Mouse (Mus musculus): ENCODE measurements around the gene Kif2a. TPM values are rescaled to one million over a fixed set of nuclear protein-coding genes. Genes with fewer than 3 reads are reported as not detected.

Gene Kif2a
- total and polyA plus RNA-seq, 3 experiments = 18.0 to 310 (median 135) TPM

DNA sequence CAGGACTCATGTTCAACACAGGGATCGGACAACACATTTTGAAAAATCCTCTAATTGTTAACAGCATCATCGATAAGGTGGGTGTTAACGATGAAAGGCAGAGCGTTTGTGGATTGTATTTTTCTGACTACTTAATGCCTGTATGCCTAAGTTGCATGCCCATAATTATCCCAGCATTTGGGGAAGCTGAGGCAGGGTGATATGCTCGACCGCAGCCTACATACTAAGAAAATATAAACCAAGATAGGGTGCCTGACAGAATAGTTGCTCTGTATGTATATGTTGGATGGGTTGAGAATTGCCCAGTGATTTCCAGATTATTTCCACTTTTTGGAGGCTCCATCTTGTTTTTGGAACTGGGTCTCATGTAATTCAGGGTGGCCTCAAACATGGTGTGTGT lies 74.3 kb downstream of the Kif2a start:
- no peaks in the 10 kb centered on the region for H3K9me3 ChIP-seq (replicated peaks; ENCODE audit: insufficient read depth, low read length)
- H3K4me3 ChIP-seq (ENCODE audit: control insufficient read depth in 1 of 2, insufficient read depth in 1 of 2, low read depth in 2 of 2, low read length in 2 of 2) = peak overlapping the region; percentile 79 to 90
- H3K27me3 ChIP-seq (ENCODE audit: control insufficient read depth in 1 of 2, insufficient read depth in 2 of 2, low read length in 2 of 2) = no peaks in the 10 kb centered on the region
- peaks cover 0 to 6% of the 10 kb centered on the region in 2 experiments; a peak in 1 of 4 replicates for H3K4me1 ChIP-seq (ENCODE audit: control insufficient read depth in 1 of 2, insufficient read depth in 2 of 2, low read length in 2 of 2)
- H3K9ac ChIP-seq (ENCODE audit: control insufficient read depth, low read depth, low read length, poor library complexity, severe bottlenecking) = peak overlapping the region; percentile 74
- peak; percentile 54 for DNase-seq (ENCODE audit: low read depth, low spot score)
- H3K79me2 ChIP-seq (ENCODE audit: control insufficient read depth, insufficient read depth, low read length, poor library complexity) = peaks cover 15% of the 10 kb centered on the region
- 0 out of 2 replicates have a peak, but pooled peaks have one; percentile 84 for TF ChIP-seq CHD1 (IDR thresholded peaks at IDR 0.05; ENCODE audit: low read depth, low read length)
- TF ChIP-seq TAL1 (IDR thresholded peaks at IDR 0.05; ENCODE audit: low read length) = peak; percentile 6; the same call in 1 of the 2 replicates
- TF ChIP-seq MXI1 (IDR thresholded peaks at IDR 0.05; ENCODE audit: low read depth, low read length) = no peak
- H3K36me3 ChIP-seq (ENCODE audit: control insufficient read depth in 1 of 2, insufficient read depth in 2 of 2, low read length in 2 of 2) = peaks cover 10 to 19% of the 10 kb centered on the region in 2 experiments
- no peak overlapping the region; the same call in 1 of the 2 replicates for H3K27ac ChIP-seq (ENCODE audit: control insufficient read depth, low read depth, low read length)

DNA sequence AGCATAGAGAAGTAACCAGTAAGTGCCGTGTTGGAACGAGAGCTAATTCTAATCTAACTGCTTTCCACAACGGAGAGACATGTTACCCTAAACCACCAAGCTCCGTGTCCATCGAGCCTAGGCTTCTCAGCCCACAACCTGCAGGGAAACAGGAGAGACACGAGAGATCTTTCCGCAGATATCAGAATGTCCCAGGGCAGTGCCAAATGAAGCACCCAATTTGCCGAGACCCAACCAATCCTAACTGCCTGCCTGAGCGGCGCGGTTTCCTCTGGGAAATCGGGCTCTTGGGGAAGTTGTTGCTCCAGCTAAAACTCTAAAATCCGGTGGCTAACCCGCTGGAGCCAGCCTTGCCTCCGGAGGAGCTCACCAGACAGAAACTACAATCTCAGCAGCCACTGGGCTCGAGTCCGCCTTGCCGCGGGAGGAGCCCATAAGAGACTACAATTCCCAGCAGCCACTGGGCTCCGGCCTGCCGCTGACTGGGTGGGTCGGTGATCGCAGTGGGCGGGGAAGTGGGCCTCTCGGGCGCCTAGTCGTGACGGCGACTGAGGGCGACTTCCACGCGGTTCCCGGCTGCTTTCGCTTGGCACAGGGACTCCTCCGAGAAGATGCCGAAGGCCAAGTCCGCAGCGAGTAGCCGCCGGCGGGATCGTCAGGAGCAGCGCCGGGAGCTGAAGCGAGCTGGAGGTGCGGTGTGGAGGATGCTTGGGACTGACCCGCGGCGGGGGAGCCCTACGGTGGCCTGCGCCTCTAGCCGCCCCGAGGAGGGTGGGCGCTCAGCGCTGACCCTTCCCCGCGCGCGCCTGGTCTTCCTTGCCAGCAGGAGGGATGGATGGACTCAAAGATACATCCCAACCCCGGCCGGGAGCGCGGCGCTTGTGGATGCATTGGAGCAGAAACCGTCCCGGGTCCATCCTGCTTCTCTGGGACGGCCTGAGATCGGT lies 75.1 kb downstream of the Kif2a start, which contains the start of gene Dimt1:
Gene Dimt1 (plus strand): TSS at position 534 of the 947 bp plus-strand sequence.
- H3K4me3 ChIP-seq (ENCODE audit: control insufficient read depth in 1 of 2, insufficient read depth in 1 of 2, low read depth in 2 of 2, low read length in 2 of 2) = peak within 1 kb of the TSS; percentile 79 to 90
- H3K27ac ChIP-seq (ENCODE audit: control insufficient read depth, low read depth, low read length) = no peak within 1 kb of the TSS; the same call in 1 of the 2 replicates
- peaks cover 10 to 19% of the 10 kb centered on the region in 2 experiments for H3K36me3 ChIP-seq (ENCODE audit: control insufficient read depth in 1 of 2, insufficient read depth in 2 of 2, low read length in 2 of 2)
- TF ChIP-seq ELF1 (IDR thresholded peaks at IDR 0.05; ENCODE audit: low read depth, low read length) (peak; percentile 67), MAZ (IDR thresholded peaks at IDR 0.05; ENCODE audit: low read depth, low read length) (no peak), POLR2A (IDR thresholded peaks at IDR 0.05; ENCODE audit: control insufficient read depth in 1 of 2, insufficient read depth in 1 of 2, low read depth in 1 of 2, low read length in 2 of 2, poor library complexity in 1 of 2) (peak; percentile 39 to 82; a peak in 3 of 4 replicates), POLR2AphosphoS2 (IDR thresholded peaks at IDR 0.05; ENCODE audit: low read length) (peak; percentile 39; the same call in 1 of the 2 replicates), GABPA (IDR thresholded peaks at IDR 0.05; ENCODE audit: low read depth, low read length) (no peak), KAT2A (conservative IDR thresholded peaks at IDR 0.05; ENCODE audit: low read depth, low read length) (peak; percentile 83), MYC (IDR thresholded peaks at IDR 0.05; ENCODE audit: low read depth, low read length) (peak; percentile 92), NELFE (IDR thresholded peaks at IDR 0.05; ENCODE audit: low read depth, low read length) (peak; percentile 75), HCFC1 (IDR thresholded peaks at IDR 0.05; ENCODE audit: low read depth, low read length) (peak; percentile 96), NRF1 (IDR thresholded peaks at IDR 0.05; ENCODE audit: insufficient read depth, low read depth, low read length, poor library complexity, severe bottlenecking) (0 out of 2 replicates have a peak, but pooled peaks have one; percentile 26), TCF12 (IDR thresholded peaks at IDR 0.05; ENCODE audit: low read depth, low read length) (0 out of 2 replicates have a peak, but pooled peaks have one; percentile 19), GATA1 (IDR thresholded peaks at IDR 0.05; ENCODE audit: low read depth, low read length) (peak; percentile 58), USF2 (IDR thresholded peaks at IDR 0.05; ENCODE audit: borderline replicate concordance in 1 of 2, insufficient read depth in 1 of 2, low read depth in 1 of 2, low read length in 2 of 2) (no peak), RCOR1 (IDR thresholded peaks at IDR 0.05; ENCODE audit: low read depth, low read length) (0 out of 2 replicates have a peak, but pooled peaks have one; percentile 17), MAX (IDR thresholded peaks at IDR 0.05; ENCODE audit: low read length) (peak; percentile 80), UBTF (IDR thresholded peaks at IDR 0.05; ENCODE audit: borderline replicate concordance, insufficient read depth, low read depth, low read length) (no peak), TBP (IDR thresholded peaks at IDR 0.05; ENCODE audit: low read depth, low read length) (no peak; the same call in 1 of the 2 replicates), MXI1 (IDR thresholded peaks at IDR 0.05; ENCODE audit: low read depth, low read length) (peak; percentile 98), SIN3A (IDR thresholded peaks at IDR 0.05; ENCODE audit: low read length) (peak; percentile 94)
- peaks cover 0 to 6% of the 10 kb centered on the region in 2 experiments; a peak in 1 of 4 replicates for H3K4me1 ChIP-seq (ENCODE audit: control insufficient read depth in 1 of 2, insufficient read depth in 2 of 2, low read length in 2 of 2)
- no peaks in the 10 kb centered on the region for H3K9me3 ChIP-seq (replicated peaks; ENCODE audit: insufficient read depth, low read length)
- DNase-seq (ENCODE audit: low read depth, low spot score) = peak; percentile 95
- H3K27me3 ChIP-seq (ENCODE audit: control insufficient read depth in 1 of 2, insufficient read depth in 2 of 2, low read length in 2 of 2) = no peaks in the 10 kb centered on the region
- H3K79me2 ChIP-seq (ENCODE audit: control insufficient read depth, insufficient read depth, low read length, poor library complexity) = peaks cover 15% of the 10 kb centered on the region
- peak within 1 kb of the TSS; percentile 74 for H3K9ac ChIP-seq (ENCODE audit: control insufficient read depth, low read depth, low read length, poor library complexity, severe bottlenecking)

Measured in MEL (cell line).